Mouse (Mus musculus) G1E (cell line): ENCODE results near the gene Abcd1.

Experiments used
- CTCF ChIP-seq: IDR thresholded peaks from 2 replicates; pipeline ENCODE4 v1.5.1; 2012; ENCODE audit warnings: low read depth, low read length, inconsistent platforms, mixed read lengths
- GATA1 ChIP-seq: IDR thresholded peaks from 2 replicates; pipeline ENCODE4 v1.6.1; 2012; ENCODE audit warnings: borderline replicate concordance, low read length, inconsistent platforms, mixed read lengths
- GATA2 ChIP-seq: IDR thresholded peaks from 2 replicates; pipeline ENCODE4 v1.6.1; 2012; ENCODE audit warnings: low read depth, low read length, inconsistent platforms, borderline replicate concordance
- POLR2AphosphoS5 ChIP-seq: IDR thresholded peaks from 2 replicates; pipeline ENCODE4 v1.6.1; 2012; ENCODE audit warnings: low read depth, low read length, inconsistent platforms; ENCODE audit not compliant: insufficient replicate concordance
- TAL1 ChIP-seq: conservative IDR thresholded peaks from 2 replicates; pipeline ENCODE4 v1.6.1; 2012; ENCODE audit warnings: low read depth, low read length, inconsistent platforms, mixed read lengths

- no peak for TF ChIP-seq CTCF
- no peak for TF ChIP-seq POLR2AphosphoS5
- TF ChIP-seq GATA1: no peak
- no peak for TF ChIP-seq TAL1
- TF ChIP-seq GATA2: no peak
Measured at GRCm38 (mm10) chrX:73685629-73686028, 30.8 kb upstream of the Abcd1 start.
